Mouse (Mus musculus) layer of hippocampus, adult 11-12 months (tissue): Measurements from ENCODE around the gene Il1rapl2.
"Not testable (repeated sequence)": the region's sequence is repeated elsewhere in the genome, so short reads cannot be mapped to it uniquely, and the experiment has no call there.

Experiments used
- DNase-seq: peaks from one replicate; pipeline ENCODE4 v3.0.0; 2022; ENCODE audit warnings: low spot score

Il1rapl2 gene

GRCm38 (mm10) chrX:138209480-138209879 is 639.1 kb downstream of the Il1rapl2 start, which contains the start of gene Tex13a:
TSS of gene Tex13a (minus strand) at chrX:138209580.
- DNase-seq: no peak

DNA sequence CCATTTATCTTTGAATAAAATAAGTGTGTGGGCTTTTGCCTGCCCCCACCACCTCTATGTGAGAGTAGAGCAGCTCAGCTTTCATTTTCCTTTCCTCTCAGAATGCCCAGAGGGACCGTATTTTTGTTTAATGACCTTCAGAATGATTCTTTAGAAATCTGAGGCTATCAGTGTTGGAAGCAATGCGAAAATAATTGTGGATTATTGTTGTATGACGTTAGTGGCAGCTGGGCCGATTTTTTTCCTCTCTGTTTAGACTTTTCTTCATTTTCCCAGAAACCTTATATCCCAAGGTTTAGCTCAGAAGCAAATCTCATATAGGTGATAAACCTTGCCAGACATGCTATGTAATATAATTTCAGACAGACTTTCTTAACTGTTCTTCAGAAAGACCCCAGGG is 664.2 kb downstream of the Il1rapl2 start:
- no peak for DNase-seq

GRCm38 (mm10) chrX:138348736-138349135 is 778.3 kb downstream of the Il1rapl2 start:
- not testable (repeated sequence) for DNase-seq

GRCm38 (mm10) chrX:138433794-138434193 is 863.4 kb downstream of the Il1rapl2 start:
- DNase-seq: no peak

GRCm38 (mm10) chrX:138437939-138438338 is 867.5 kb downstream of the Il1rapl2 start:
- DNase-seq: no peak

DNA sequence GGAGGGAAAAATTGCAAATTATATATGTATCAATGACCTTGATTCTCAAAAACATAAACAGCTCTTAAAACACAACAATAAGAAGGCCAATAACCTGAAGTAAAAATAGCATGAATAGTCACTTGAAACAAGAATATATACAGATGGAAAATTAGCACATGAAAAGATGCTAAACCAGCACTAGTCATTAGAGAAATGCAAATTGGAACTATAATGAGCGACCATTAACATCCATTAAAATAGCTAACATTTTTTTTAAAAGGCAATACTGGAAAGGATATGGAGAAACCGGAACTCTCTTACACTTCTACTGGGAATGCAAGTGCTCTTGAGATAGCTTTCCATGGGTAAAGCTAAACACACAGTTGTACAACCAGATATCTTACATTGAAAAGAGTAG is 879.4 kb downstream of the Il1rapl2 start:
- no peak for DNase-seq

GRCm38 (mm10) chrX:138478488-138478887 is 908.1 kb downstream of the Il1rapl2 start:
- DNase-seq: no peak

GRCm38 (mm10) chrX:138500510-138500909 is 930.1 kb downstream of the Il1rapl2 start:
- no peak for DNase-seq

GRCm38 (mm10) chrX:138505049-138505448 is 934.6 kb downstream of the Il1rapl2 start:
- DNase-seq: no peak

- DNase-seq: no peak
These were observed 1049.7 kb downstream of the Il1rapl2 start for GRCm38 (mm10) chrX:138620106-138620505.

DNA sequence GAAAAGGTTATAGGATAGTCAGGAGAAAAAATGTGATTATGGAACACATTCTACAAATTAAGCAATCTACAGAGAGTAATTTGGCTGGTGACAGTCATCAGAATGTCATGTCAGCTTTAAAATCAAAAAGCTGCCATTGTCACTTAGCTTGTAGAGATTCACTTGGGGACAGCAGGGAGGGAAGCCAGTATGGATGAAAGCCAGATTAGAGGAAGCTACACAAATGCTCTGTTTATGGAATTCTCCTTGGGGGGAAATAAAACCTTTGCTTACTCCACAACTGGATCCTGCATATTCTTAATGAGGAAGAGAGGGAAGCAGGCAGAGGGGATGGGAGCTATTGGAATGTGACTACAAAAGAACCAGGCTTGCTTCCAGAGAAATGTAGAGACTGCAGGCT is 1054.9 kb downstream of the Il1rapl2 start:
- DNase-seq: no peak

GRCm38 (mm10) chrX:138722372-138722771 is 1152.0 kb downstream of the Il1rapl2 start:
- no peak for DNase-seq

DNA sequence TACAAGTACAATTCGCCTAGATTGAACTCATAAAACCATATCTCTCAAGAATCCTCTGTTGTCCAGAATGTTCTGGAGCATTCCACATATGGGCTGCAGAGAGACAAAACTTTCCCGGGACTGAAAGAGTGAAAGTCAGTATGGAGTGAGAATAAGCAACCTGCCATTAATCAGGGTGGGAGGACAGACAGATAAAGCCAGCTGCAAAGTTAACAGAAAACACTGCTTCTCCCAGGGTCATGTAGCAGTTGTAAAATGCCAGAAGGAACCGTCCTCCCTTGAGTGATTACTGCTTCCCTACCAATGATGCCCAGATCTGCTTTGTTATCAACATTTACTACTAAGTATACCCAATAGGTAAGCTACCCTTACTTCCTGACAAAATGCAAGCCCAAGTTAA is 1230.5 kb downstream of the Il1rapl2 start:
- no peak for DNase-seq

DNA sequence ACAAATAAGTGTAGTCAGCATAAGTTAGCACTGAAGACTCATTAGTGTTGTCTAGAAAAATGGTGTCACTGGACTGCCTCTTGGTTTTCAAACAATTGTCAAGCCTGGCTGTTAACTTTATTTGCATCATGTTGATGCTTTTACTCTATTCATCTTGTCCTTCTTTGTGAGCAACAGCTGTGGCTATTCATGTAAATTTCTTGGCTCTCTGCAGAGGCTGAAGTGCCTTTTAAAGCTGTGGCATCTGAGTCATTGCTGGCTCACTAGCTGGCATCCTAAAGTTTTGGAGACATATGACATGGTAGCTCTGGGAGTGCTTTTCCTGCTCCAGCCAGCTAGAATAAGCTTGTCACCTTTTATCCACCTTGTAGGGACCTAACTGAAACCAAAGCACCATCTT is 1261.5 kb downstream of the Il1rapl2 start:
- DNase-seq: no peak

DNA sequence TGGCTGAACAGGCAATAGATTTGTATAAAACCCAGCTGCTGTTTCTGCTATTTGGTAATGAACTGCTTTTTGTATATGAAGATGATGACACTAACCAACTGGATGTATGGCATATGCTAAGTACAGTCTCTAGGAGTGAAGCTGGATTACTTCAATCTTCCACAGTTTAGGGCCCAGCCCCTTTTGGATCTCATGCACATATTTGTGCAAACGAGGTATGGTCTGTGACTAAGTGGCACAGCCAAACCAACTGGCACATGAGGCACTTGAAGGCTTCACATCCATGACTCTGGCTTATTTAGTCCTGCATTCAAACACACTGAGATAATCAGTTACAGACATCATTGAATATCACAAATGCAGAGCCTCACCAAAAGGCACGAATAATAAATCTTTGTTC is 1263.5 kb downstream of the Il1rapl2 start:
- no peak for DNase-seq

DNA sequence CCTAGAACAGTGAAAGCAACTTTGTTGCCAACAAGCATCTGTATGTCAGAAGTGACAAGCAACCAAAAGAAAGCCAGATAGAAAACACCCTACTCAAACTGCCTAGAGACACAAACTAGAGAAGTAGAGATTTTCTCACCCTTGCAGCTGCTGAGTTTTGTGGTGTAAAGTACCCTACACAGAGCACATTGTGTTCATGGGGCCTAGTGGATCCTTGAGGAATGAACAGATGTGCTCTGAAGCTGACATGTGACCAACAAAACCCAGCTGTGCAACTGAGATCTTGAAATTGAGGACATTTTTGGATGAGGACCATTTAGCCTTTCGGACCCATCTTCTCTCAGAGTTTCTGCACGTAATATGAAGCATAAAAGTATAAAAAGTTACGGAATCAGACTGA is 1268.0 kb downstream of the Il1rapl2 start:
- DNase-seq: no peak
